Mouse (Mus musculus): Measurements from ENCODE around the gene Lrmp. TPM values are rescaled to one million over a fixed set of nuclear protein-coding genes. Genes with fewer than 3 reads are reported as not detected.

The Lrmp gene
- 14.5 and 15.1 TPM in 2 replicates for polyA plus RNA-seq (2015; fragmentation: Nextera tagmentation; extraction: Ambion mirVana)

- ATAC-seq (ENCODE audit: insufficient read depth) = no peak
- Histone ChIP-seq H3K4me1 (replicated peaks) (peaks cover 16% of the 10 kb centered on the region), H3K4me3 (replicated peaks) (no peak within 1 kb of the TSS), H3K27me3 (no peaks in the 10 kb centered on the region), H3K9me3 (replicated peaks) (no peaks in the 10 kb centered on the region), H3K4me2 (peak within 1 kb of the TSS; percentile 30; the same call in 1 of the 2 replicates), H3K36me3 (replicated peaks) (no peaks in the 10 kb centered on the region), H3K9ac (no peak within 1 kb of the TSS), H3K27ac (replicated peaks) (peak within 1 kb of the TSS; percentile 31)
- WGBS (ENCODE audit: insufficient replicate concordance) = 45% methylated on average over 6 of the region's 6 CpGs
Observed at GRCm38 (mm10) chr6:145115476-145116097, at the start of gene Lrmp. TSS of gene Lrmp (plus strand) at chr6:145115653.

GRCm38 (mm10) chr6:145066416-145066815, 49.0 kb upstream of the Lrmp start:
- Histone ChIP-seq H3K4me3 (replicated peaks) (no peak overlapping the region), H3K36me3 (replicated peaks) (no peaks in the 10 kb centered on the region), H3K9ac (no peak overlapping the region), H3K9me3 (replicated peaks) (no peaks in the 10 kb centered on the region), H3K4me2 (no peak overlapping the region), H3K4me1 (replicated peaks) (no peaks in the 10 kb centered on the region), H3K27me3 (no peaks in the 10 kb centered on the region), H3K27ac (replicated peaks) (no peak overlapping the region)
- ATAC-seq (ENCODE audit: insufficient read depth) = no peak
- 47% methylated on average over 6 of the region's 6 CpGs for WGBS (ENCODE audit: insufficient replicate concordance)

GRCm38 (mm10) chr6:145067679-145068078, 47.8 kb upstream of the Lrmp start:
- no peak for ATAC-seq (ENCODE audit: insufficient read depth)
- Histone ChIP-seq H3K9ac (no peak overlapping the region), H3K4me2 (no peak overlapping the region), H3K36me3 (replicated peaks) (no peaks in the 10 kb centered on the region), H3K4me3 (replicated peaks) (no peak overlapping the region), H3K27ac (replicated peaks) (no peak overlapping the region), H3K4me1 (replicated peaks) (no peaks in the 10 kb centered on the region), H3K27me3 (no peaks in the 10 kb centered on the region), H3K9me3 (replicated peaks) (no peaks in the 10 kb centered on the region)
- 43% methylated on average over 8 of the region's 8 CpGs for WGBS (ENCODE audit: insufficient replicate concordance)

- H3K36me3 ChIP-seq (replicated peaks) = no peaks in the 10 kb centered on the region
- 64% methylated on average over 7 of the region's 7 CpGs for WGBS (ENCODE audit: insufficient replicate concordance)
- no peak overlapping the region for H3K27ac ChIP-seq (replicated peaks)
- peaks cover 14% of the 10 kb centered on the region for H3K27me3 ChIP-seq
- H3K9me3 ChIP-seq (replicated peaks) = no peaks in the 10 kb centered on the region
- no peak overlapping the region for H3K9ac ChIP-seq
- ATAC-seq (ENCODE audit: insufficient read depth) = no peak
- no peaks in the 10 kb centered on the region for H3K4me1 ChIP-seq (replicated peaks)
- no peak overlapping the region for H3K4me3 ChIP-seq (replicated peaks)
- no peak overlapping the region for H3K4me2 ChIP-seq
Observed at GRCm38 (mm10) chr6:145069397-145069796, 46.1 kb upstream of the Lrmp start.

GRCm38 (mm10) chr6:145069921-145070320, 45.5 kb upstream of the Lrmp start:
- no peak overlapping the region for H3K9ac ChIP-seq
- no peak overlapping the region for H3K27ac ChIP-seq (replicated peaks)
- H3K4me1 ChIP-seq (replicated peaks) = no peaks in the 10 kb centered on the region
- H3K4me3 ChIP-seq (replicated peaks) = no peak overlapping the region
- ATAC-seq (ENCODE audit: insufficient read depth) = no peak
- H3K9me3 ChIP-seq (replicated peaks) = no peaks in the 10 kb centered on the region
- no peak overlapping the region for H3K4me2 ChIP-seq
- 17% methylated on average over 2 of the region's 2 CpGs for WGBS (ENCODE audit: insufficient replicate concordance)
- peaks cover 18% of the 10 kb centered on the region for H3K27me3 ChIP-seq
- no peaks in the 10 kb centered on the region for H3K36me3 ChIP-seq (replicated peaks)

GRCm38 (mm10) chr6:145074461-145074860, 41.0 kb upstream of the Lrmp start:
- ATAC-seq (ENCODE audit: insufficient read depth) = no peak
- H3K4me1 ChIP-seq (replicated peaks) = peaks cover 5% of the 10 kb centered on the region; the same call in 1 of the 2 replicates
- H3K9ac ChIP-seq = no peak overlapping the region
- peaks cover 47% of the 10 kb centered on the region for H3K27me3 ChIP-seq
- no peak overlapping the region for H3K4me3 ChIP-seq (replicated peaks)
- H3K36me3 ChIP-seq (replicated peaks) = no peaks in the 10 kb centered on the region
- no peak overlapping the region for H3K27ac ChIP-seq (replicated peaks)
- H3K9me3 ChIP-seq (replicated peaks) = no peaks in the 10 kb centered on the region
- no peak overlapping the region for H3K4me2 ChIP-seq

GRCm38 (mm10) chr6:145075088-145075547, 40.3 kb upstream of the Lrmp start:
- Histone ChIP-seq H3K27ac (replicated peaks) (no peak overlapping the region), H3K4me1 (replicated peaks) (peaks cover 5% of the 10 kb centered on the region; the same call in 1 of the 2 replicates), H3K4me2 (peak overlapping the region; percentile 48), H3K9ac (no peak overlapping the region), H3K9me3 (replicated peaks) (no peaks in the 10 kb centered on the region), H3K4me3 (replicated peaks) (peak overlapping the region; percentile 23; the same call in 1 of the 2 replicates), H3K36me3 (replicated peaks) (no peaks in the 10 kb centered on the region), H3K27me3 (peaks cover 47% of the 10 kb centered on the region)
- ATAC-seq (ENCODE audit: insufficient read depth) = no peak
- WGBS (ENCODE audit: insufficient replicate concordance) = 2% methylated on average over 20 of the region's 20 CpGs

GRCm38 (mm10) chr6:145075548-145076224, 39.8 kb upstream of the Lrmp start, which contains the start of gene Bcat1:
TSS of gene Bcat1 (minus strand) at chr6:145076184.
- Histone ChIP-seq H3K4me2 (peak within 1 kb of the TSS; percentile 48), H3K9me3 (replicated peaks) (no peaks in the 10 kb centered on the region), H3K4me3 (replicated peaks) (peak within 1 kb of the TSS; percentile 23), H3K27me3 (peaks cover 47% of the 10 kb centered on the region), H3K36me3 (replicated peaks) (no peaks in the 10 kb centered on the region), H3K27ac (replicated peaks) (no peak within 1 kb of the TSS), H3K4me1 (replicated peaks) (peaks cover 5% of the 10 kb centered on the region; the same call in 1 of the 2 replicates), H3K9ac (no peak within 1 kb of the TSS)
- no peak for ATAC-seq (ENCODE audit: insufficient read depth)
- WGBS (ENCODE audit: insufficient replicate concordance) = under 1% methylated on average over 39 of the region's 39 CpGs

GRCm38 (mm10) chr6:145076286-145076685, 39.2 kb upstream of the Lrmp start:
- Histone ChIP-seq H3K27ac (replicated peaks) (no peak overlapping the region), H3K9ac (no peak overlapping the region), H3K4me3 (replicated peaks) (no peak overlapping the region), H3K4me1 (replicated peaks) (peaks cover 5% of the 10 kb centered on the region; the same call in 1 of the 2 replicates), H3K9me3 (replicated peaks) (no peaks in the 10 kb centered on the region), H3K4me2 (0 out of 2 replicates have a peak overlapping the region, but pooled peaks have one; percentile 48), H3K36me3 (replicated peaks) (no peaks in the 10 kb centered on the region), H3K27me3 (peaks cover 47% of the 10 kb centered on the region)
- WGBS (ENCODE audit: insufficient replicate concordance) = 18% methylated on average over 9 of the region's 9 CpGs
- ATAC-seq (ENCODE audit: insufficient read depth) = no peak

GRCm38 (mm10) chr6:145079087-145079759, 36.2 kb upstream of the Lrmp start:
- WGBS (ENCODE audit: insufficient replicate concordance) = 54% methylated on average over 9 of the region's 9 CpGs
- H3K9ac ChIP-seq = no peak overlapping the region
- no peak for ATAC-seq (ENCODE audit: insufficient read depth)
- no peaks in the 10 kb centered on the region for H3K36me3 ChIP-seq (replicated peaks)
- H3K9me3 ChIP-seq (replicated peaks) = no peaks in the 10 kb centered on the region
- peaks cover 5% of the 10 kb centered on the region; the same call in 1 of the 2 replicates for H3K4me1 ChIP-seq (replicated peaks)
- no peak overlapping the region for H3K4me2 ChIP-seq
- peaks cover 35% of the 10 kb centered on the region for H3K27me3 ChIP-seq
- H3K4me3 ChIP-seq (replicated peaks) = no peak overlapping the region
- H3K27ac ChIP-seq (replicated peaks) = no peak overlapping the region

- Histone ChIP-seq H3K36me3 (replicated peaks) (no peaks in the 10 kb centered on the region), H3K4me3 (replicated peaks) (no peak overlapping the region), H3K9ac (no peak overlapping the region), H3K27me3 (peaks cover 11% of the 10 kb centered on the region), H3K27ac (replicated peaks) (no peak overlapping the region), H3K4me2 (no peak overlapping the region), H3K4me1 (replicated peaks) (no peaks in the 10 kb centered on the region), H3K9me3 (replicated peaks) (no peaks in the 10 kb centered on the region)
- 39% methylated on average over 4 of the region's 4 CpGs for WGBS (ENCODE audit: insufficient replicate concordance)
- no peak for ATAC-seq (ENCODE audit: insufficient read depth)
Observed at GRCm38 (mm10) chr6:145081721-145082120, 33.7 kb upstream of the Lrmp start.

Data from liver, embryonic 15.5 days (tissue).